Mouse (Mus musculus): ENCODE measurements around the gene Ccnd2.
A peak's percentile ranks its signal among the peaks of the same experiment; 100 is the strongest.

The Ccnd2 gene

DNA sequence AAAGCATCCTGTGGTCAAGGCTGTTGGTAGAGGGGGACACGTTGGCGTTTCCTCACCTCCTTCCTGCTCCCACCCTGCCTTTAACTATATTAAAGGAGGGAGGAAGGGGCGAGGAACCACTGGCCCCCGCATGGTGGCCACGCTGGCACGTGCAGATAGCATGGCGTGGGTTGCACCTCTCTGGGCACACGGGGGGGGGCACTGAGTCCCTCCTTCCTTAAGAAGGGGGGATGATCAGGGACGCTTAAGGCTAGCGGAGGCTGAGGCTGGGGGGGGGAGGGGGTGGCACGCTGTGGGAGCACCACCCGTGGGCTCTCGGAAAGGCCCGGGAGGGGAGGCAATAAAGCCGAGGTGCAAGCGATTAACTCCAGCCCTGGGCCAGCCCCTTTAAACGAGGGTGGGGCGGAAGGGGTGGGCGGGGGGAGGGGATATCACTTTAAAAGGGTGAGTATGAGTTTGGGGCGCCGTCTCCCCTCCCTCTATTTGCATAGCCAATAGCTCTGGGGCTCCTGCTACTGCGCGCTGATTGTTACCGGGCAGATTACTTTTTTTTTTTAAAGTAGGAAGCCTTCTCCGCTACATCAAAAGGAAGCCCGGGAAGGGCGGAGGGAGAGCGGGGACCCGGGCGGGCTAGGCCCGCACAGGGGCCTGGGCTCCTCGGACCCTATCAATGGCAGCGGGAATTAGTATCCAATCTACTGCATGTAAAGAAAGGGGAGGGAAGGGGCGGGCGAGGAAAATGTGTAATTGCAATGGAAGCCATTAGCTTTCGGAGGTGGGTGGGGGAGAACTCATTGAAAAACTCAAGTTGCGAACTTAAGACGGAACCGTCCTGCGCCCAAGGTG lies at the start of gene Ccnd2:
Gene Ccnd2, minus strand, starts transcription at position 88 of the 846 bp plus-strand sequence.
- peak; percentile 99 for DNase-seq

DNA sequence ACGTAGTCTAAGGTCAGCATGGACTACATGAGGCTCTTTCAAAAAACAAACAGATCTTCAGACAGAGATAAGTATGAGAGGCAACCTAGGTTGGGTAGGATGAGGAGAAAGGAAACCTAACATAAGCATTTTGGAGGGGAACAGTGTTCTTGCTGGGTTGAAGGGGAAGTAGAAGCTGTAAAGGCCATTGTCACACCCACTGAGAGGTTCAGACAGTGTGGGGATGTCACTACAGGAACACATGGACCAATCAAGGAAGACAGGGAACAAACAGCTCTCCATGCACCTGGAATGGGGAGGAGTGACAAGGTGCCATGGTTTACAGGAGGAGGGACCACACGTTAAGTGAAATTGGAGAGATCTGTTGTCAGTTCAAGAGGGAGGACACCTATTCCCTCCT lies 45.0 kb upstream of the Ccnd2 start:
- no peak for DNase-seq

DNA sequence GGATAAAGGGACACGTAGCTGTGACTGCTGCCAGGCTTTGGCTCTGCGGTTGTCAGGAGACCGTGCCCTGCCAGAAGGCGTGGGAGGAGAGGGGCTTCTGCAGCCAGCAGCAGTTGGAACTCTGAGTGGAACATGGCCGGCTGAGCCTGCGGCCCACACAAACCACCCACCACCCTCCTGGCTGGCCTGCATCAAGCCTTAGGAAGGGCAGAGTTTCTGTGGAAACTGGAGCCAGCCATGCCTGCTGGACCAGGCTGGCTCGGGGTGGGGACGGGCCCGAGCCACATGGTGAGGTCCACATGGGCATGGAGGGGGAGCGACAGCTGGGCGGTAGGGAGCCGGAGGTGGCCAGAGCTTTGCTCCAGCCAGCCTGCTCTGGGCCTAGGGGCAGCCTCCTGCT lies 29.3 kb upstream of the Ccnd2 start:
- no peak for DNase-seq

DNA sequence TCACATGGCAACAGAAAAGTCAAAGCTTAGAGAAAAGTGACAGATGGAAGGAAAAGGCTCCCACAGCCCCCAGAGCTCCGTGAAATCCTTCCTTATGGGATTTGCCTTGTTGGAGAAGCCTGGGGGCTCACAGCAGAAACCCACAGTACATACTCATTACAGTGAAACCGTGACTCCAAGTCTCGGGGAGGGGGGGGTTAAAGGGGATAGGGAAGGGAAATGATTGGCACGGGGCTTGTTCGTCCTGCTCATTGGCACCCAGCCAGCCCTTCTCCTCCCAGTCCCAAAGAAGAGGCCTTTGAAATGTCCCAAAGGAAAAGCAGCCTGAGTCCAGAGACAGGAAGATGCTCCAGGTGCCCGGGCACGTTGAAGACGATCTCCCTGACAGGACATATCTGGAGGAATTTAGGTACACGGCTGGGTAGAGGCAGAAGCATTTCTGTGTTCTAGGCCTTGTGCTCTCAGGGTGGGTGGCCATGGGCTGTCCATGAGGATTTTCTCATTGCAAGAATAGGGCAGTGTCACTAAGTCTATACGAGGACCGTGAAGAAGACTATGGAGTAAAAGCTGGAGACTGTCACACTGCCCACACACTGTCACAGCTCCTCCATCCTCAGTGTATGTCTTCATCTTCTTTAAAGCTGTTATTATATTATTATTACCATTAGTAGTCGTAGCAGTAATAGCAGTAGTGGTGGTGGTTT lies 27.2 kb upstream of the Ccnd2 start:
- no peak for DNase-seq

DNA sequence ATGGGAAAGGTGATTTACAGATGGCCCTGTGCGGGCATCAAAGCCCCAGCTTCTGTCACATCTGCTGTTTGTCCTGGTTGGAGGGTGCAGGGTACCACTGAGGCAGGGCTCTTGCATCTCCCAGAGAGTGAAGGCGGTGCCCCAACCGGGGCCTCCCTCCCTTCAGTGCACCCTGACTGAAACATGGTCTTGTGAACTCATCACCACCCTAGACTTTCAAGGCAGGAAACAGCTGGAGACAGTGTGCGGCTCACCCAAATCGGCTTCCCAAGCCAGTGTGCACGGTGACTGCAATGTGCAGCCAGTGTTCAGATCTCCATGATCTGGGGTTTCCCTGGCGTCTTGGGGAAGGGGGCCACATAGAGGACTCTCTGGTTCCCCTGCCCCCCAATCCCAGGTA lies 26.0 kb upstream of the Ccnd2 start:
- DNase-seq: no peak

DNA sequence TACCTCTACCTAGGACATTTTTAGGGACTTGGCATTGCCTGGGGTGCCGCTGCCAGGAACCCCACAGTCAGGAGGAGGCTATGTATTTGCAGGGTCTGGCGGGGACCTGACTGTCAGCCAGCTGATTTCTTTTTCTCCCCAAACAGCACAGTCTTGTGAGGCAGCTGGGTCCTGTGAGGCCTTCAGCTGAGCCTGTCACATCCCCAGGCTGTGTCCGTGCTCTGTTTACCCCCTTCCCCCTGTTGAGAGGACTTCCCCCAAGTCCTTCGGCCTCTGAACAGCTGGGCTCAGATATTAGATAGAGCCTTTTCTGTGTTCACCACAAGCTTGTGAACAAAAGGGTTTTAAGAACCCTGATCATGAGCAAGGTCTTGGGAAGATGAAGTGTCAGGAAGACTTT lies 25.4 kb upstream of the Ccnd2 start:
- DNase-seq: no peak

DNA sequence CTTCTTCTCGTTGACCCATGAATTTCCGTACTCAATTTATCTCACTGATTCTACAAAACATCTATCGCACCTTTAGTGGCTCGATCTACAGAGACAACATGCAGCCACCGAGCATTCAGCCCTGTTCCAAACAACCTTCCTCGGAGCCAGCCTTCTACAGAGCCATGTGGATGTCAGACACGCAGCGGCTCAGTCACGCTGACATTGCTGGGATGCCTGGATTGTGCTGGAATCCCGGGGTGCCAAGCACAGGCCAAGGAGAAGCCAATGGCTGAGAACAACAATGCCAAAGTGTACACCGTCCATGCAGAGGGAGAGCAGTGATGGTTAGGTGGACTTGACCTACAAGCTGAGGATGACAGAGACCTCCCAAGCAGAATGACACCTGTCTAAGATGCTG lies 20.5 kb upstream of the Ccnd2 start:
- peak; percentile 94 for DNase-seq

DNA sequence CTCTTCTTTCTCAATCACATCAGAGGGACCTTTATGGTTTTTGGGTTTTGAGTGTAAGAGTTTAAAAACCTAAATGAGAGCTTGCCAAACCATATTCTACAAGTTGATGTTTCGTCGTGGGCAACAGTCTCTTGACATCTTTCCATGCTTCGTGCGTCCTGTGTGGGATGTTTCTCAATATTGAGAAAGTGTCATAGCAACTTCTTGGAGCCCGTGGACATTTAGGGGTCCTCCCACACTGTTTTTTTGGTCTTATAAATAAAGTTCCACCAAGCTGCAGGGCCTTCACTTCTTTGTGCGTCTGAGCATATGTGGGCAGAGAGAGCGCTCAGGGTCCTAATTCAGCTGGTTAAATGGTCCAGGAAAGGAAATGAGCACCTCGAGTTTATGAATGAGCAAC lies 18.7 kb upstream of the Ccnd2 start:
- no peak for DNase-seq

DNA sequence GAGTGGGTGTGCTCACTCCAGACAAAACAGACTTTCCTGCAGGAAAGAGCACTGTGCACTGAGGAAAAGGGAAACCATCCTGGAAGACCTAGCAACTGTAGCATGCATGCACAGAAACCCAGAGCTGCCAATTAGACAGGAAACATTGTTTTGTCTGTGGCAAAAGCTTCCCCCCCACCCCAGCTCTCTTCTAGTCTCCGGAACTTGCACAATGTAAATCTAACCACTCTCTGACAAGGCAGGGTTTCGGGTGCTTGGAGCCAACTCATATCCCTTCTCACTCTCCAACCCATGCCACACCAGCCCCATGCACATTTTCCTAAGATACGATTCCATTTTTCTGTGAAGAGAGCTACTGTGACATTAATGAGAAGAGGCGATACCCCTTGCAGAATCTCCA lies 13.7 kb upstream of the Ccnd2 start:
- DNase-seq: no peak

DNA sequence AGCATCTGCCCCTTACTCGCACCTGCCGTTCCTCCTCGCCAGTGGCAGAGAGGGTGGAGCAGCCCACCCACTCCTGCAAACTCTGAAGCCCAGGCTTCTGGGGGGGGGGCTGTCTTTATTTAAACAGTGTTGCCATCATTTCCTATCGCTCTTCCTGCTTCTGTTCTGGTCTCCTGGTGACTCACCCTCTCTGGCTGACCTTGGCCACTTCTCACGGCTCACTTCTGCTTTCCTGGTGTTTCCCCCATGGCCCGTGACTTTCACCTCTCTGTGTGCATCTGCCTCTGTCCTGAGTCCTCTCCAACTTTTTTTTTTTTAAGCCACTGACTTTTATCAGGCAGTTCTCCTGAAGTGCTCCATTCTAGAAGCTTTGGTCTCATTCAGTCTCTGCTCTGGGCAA lies 10.8 kb upstream of the Ccnd2 start:
- peak; percentile 96 for DNase-seq

DNA sequence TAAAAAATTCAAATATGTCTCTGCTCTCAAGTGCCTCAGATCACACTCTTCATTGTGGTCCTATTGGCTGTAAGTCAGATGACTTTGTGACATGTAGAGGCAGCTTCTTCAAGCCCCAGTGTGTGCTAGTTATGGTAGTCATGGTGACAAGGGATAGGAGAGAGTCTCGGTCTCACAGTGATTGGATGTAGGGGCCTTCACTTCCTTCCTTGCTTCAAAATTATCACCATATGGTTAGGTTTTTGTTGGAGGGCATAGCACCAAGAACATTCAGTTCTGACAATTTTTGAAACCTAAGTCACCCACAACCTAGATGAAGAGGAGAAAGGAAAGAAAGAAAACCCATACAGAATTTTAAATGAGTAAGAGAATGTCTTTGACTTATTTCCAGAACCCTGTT lies 5.3 kb upstream of the Ccnd2 start:
- no peak for DNase-seq

DNA sequence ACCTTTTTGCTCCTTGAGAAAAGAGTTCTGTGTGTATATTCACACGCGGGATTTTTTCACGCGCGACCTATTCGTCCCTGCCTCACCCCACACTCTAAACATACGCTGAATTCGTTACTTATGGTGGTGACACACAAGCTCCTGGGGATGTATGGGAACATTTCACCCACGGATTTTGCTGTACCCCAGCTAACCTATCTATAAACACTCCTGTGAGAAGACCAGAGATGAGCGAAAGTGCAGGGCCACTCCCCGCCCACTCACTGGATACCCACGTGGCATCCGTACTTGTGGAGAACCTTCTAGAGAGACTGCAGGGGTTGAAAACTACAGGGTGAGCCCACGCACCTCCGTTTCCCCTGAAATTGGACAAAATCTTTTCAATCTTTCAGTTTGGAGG lies 3.5 kb upstream of the Ccnd2 start:
- peak; percentile 96 for DNase-seq

DNA sequence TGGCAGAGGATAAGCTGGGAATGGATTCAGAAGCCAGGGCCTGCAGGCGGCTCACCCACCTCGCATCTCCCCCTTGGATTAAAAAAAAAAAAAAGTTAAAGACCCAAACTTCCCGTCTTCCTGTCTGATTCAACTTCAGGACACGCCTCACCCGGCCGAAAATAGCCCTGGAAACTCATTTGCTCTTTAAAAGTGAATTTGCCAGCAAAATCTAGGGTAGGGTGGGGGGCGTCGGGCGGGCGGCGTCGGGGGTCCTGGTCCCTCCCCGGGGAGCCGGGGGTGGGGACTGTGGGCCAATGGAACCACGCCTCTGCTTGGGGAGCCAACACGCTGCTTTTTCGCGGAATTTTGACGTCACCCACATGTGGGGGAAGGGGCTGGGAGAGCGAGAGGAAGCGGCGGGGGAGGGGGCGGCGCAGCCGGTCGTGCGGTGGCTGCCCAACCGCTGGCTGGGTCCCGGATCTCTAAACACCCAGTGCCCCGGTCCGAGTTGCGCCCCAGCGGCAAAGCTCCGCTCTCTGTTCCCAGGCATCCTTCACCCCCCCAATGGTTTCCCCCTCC lies 2.8 kb upstream of the Ccnd2 start:
- DNase-seq: peak; percentile 98

DNA sequence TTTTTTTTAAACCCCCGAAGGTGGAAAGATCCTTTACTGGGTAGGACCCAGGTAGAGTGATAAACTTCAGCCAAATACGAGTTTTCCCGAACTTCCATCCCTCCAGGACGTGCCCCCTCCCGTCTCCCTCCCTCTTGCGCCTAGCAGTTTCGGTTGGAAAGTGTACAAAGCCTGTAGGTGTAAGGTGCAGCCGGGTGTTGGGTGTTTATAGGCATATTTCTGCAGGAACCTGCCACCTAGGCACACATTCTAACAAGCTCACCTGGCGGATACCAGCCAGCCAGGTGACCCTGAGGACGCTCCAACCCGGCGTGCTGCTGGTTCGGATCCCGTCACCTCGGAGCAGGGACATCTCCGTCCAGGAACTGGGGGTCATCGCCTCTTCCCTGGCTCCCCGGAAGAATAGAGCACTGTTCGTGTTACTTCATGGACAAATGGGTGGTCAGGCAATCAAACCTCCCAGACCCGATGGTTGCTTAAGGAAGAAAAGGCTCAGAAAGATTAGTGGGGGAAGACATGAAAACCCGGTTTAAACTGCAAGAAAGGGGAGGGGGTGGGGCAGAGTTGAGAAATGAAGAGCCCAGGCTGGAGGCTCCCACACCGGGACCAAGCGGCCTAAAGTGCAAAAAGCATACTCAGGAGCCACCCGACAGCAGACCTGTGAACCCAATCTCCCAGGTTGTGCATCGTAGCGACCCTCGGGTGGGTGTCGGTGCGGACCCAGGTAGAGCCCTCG lies 2.1 kb upstream of the Ccnd2 start:
- peak; percentile 94 for DNase-seq

DNA sequence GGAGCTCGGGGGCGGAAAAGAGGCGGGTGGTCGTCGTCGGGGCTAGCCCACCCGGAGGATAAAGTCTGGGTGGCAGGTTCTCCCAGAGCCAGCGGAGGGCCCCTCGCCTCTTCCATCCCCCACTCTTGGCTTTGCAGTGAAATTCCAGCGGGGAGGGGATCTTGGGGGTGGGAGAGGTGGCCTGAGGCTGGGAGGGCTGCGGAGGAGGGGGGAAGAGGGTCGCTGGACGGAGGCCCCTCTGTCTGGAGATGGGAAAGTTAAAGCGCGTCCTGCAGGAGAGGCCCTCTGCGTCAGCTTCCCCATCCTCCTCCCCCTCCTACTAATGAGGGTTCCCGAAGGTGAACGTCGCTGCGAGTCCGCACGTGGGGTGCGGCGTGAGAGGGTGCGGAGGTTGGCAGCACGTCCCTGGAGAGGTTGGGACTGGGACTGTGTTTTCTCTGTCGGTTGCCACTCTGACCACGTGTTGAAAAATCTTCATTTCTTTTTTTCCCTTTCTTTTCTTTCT lies 1.4 kb upstream of the Ccnd2 start:
- peak; percentile 98 for DNase-seq

DNA sequence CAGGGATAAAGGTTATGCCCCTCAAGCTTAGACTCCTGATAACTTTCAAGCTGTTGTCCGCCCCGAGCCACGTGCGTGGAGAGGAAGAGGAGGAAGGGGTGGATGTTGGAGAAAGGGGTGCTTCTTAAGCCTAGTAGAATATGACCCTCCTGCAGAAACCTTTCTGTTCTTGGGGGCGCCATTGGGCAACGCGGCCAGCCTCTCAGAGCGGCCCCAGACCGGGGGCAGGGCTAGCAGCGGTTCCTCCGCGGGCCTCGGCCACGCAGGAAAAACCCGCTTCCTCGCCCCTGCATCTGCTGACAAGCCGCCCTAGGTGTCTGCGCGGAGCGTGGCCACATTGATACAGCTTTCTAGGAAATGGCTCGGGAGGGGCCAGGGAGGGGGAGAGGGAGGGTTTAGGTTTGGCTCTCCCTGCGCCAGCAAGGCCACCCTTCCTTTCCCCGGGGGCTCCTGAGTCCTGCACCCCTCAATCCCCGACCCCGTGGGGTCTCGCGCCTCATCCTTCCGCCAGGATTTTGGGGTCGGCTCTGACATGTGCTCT lies 358 bp downstream of the Ccnd2 start:
- peak; percentile 98 for DNase-seq

DNA sequence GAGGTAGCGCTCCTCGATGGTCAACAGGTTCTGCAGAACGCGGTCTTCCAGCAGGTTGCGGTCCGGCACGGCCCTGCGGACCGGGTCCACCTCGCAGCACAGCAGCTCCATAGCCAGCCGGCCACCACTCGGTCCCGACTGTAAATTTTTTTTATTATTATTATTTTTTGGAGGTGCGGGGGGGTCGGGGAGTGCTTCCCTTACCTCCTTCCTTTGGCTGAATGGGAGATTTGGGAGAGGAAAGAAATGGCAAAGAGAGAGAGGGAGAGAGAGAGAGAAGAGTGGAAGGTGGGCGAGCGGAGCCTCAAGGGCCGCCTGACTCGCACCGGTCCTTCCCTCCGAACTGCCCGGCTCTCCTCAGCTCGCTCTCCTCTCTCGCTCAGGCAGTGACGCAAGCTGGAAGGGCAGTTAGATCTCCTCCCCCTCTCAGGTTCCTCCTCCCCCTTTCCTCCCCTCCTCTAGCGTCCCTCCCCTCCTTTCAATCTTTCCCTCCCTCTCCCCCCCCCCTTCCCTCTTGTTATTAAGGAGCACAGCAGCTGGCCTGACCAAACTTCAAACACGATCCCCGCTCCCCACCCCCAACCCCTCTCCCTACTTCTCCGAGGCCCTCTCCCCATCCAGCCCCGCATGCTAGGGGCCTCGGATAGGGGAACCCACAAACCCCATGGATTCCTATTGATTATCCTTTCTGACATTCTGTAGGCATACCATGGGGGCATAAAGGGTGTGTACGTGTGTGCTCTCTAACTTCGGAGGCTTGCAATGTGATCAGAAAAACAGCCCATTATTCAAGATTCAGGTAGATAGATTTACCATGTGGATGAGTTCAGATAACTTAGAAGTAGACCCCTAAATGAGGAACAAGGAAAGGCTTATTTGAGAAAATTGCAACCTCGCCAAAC lies 1.1 kb downstream of the Ccnd2 start:
- DNase-seq: peak; percentile 99

DNA sequence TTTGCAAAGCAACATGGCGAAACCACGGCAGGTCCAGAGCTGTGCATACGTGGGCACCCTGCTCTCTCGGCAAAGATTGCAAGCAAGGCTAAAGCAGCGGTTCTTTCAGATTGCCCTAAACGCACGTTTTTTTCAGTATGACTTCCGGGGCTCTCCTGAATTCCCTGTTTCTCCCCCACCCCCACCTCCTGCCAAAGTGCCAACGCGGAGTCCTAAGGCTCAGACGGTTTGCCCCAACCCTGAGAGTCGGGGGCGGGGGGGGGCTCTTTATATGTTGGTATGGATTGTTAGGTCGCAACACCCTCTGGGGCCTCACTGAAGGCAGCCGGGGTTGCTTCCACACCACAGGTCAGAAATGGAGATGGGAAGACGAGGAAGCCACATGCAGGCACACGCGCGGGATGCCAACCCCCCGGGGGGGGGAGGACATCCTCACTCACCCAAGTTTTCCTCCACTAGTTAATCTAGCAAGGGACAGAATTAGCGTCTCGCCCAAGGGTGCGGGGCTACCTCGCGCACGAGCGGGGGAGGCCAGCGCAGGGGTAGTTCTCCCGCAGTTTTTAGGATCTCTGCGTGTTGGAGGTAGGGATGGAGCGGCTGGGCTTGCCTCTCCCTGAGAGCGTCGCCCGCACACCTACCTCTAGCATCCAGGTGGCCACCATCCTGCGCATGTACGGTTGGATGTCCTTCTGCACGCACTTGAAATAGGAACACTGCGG lies 1.9 kb downstream of the Ccnd2 start:
- DNase-seq: peak; percentile 96

DNA sequence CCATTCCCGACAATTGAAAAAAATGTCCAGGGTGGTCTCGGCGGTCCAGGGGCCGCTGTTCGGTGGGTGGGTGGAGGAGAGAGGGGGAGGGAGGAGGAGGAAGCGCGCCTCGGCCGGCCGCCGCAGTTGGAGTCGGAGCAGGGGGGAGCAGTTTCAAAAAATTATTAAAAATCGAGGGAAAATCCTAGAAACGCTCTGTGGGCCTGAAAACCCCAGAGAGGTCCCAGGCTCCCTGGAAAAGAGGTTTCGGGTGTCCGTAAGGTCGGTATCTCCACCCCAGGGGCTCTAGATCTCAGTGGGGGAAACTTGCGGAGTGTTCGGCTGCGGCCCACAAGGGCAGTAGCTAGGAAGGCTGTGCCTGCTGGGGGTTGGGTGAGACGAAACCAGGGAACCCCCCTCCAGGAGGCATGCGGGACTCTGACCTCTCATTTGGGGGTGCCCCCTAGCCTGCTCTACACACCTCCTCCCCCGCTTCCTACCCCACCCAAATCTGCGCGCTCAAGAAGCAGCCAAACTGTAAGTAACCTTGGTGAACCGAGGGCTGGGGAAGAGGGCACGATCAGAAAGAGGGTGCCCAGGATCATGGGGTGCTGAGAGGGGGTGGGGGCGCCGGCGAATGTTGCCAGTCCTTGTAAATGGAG lies 2.6 kb downstream of the Ccnd2 start:
- peak; percentile 97 for DNase-seq

DNA sequence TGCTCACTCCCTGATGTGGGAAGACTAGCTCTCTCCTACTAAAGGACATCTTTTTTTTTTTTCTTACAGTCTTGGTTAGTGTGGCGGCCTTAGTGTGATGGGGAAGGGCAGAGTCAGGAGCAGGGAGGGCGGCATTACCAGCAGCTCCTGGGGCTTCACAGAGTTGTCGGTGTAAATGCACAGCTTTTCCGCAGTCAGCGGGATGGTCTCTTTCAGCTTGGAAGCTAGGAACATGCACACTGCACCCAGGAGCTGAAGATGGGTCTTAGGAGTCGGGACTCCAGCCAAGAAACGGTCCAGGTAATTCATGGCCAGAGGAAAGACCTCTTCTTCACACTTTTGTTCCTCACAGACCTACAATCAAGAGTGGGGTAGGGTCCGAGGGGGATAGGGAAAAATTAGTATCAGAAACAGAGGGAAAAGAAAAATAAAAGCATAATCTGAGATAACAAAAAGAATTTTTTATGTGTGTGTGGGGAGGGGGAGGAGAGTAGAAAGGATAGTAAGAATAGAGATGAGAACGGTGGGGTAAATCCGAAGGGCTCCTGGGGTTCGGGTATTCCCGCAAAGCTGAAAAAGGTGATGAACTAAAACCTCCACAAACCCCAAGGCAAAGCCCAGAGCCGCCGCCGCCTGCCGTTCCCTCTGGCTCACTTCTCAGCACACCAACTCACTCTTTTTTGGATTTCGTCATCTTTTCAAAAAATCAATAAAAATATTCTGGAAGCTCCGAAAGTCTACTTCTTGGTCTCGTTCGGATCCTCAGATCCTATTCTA lies 3.3 kb downstream of the Ccnd2 start:
- peak; percentile 92 for DNase-seq

All from heart, adult 11 months (tissue).